Mouse (Mus musculus) retina, embryonic 14.5 days (tissue): ENCODE data around the gene Krtap11-1.

Source experiments
- DNase-seq: peaks from one replicate; pipeline ENCODE4 v3.0.0-alpha.2; 2015; ENCODE audit warnings: low spot score

Krtap11-1 gene

DNA sequence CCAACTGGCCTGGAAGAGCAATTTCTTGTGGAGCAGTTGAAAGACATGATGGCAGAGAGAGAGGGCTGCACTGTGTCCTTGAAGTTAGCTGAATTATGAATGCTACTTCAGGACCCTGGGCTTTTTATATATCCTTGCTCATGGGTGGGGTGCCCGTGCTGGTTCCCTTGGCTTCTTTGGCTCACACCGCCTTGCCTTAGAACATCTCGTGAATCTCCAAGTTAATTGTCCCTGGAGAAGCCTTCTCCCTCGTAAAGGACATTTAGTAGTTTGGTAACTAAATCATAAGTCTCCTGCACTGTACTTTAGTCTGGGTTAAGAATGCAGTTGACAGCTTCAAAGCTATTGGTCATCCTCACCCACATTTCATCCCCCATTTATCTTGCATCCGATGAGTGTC is at the start of gene Krtap11-1:
Gene Krtap11-1, minus strand, starts transcription at position 101 of the 400 bp plus-strand sequence.
- no peak for DNase-seq

DNA sequence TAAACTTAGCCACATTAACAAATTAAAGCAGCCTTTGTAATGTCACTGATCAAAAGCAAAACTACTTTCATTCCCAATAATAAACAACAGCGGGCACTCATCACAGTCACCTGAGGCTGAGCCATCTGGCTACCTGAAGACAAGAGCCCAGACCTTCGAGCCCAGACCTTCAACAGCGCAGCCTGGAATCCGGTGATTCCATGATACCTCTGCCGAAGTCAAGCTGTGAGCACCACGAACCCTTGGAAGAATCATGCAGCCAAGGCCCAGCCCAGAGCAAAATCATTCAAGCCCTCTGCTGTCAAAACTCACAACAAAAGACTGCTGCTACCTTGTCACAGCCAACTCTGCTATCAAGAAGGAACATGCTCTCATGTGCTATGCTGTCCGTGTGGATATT is 47.2 kb upstream of the Krtap11-1 start:
- no peak for DNase-seq

DNA sequence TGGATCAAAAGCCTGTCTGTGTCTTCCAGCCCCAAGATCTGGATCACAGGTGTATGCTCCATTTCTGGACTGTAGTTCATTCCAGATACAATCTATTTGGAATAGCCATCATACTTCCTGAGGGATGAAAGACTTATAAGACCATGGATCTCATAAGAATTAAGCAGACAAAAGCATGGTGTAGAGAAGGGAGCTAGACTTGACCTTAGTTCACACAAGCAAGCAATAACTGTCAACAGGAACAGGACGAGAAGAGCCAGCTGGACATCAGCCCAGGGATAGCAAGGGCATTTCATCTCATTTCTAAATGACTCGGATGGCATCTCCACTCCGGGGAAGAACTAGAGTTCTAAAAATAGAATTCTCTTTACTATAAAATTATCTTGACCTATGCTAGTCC is 46.3 kb upstream of the Krtap11-1 start:
- no peak for DNase-seq

DNA sequence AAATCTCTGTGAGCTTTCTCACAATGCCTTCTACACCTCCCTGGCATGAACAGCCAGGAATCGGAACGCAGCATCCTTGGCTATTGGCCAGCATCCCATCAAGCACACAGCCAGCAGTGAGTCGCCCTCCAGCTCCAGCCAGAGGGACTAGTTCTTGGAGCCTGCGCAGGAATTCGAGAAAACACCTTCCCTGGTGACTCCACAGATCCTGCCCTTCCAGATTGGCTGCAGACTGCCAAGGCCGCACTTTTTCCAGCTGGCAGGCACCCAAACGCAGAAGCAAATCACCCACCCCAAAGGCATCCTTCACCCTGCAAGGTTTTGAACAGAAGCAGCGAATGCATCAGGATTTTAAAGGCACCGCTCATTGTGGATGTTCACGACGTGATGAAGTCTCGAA is 42.7 kb upstream of the Krtap11-1 start:
- DNase-seq = no peak

DNA sequence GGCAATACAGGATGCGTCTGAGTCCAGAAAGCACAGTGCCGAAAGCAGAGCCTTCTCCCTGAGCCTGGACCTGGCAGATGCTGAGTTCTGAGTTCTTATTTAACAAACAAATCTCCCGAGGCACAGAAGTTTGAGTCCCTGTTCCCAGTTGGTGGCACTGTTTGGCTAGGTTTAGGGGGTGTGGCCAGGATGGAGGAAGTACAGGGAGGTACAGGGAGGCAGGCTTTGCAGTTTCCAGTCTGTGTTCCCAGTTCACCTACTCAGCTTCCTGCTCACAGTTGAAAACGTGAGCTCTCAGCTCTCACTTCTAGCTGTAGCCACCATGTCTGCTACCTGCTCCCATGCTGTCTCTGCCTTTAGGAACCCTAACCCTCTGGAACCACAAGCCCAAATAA is 37.8 kb upstream of the Krtap11-1 start:
- DNase-seq = no peak

DNA sequence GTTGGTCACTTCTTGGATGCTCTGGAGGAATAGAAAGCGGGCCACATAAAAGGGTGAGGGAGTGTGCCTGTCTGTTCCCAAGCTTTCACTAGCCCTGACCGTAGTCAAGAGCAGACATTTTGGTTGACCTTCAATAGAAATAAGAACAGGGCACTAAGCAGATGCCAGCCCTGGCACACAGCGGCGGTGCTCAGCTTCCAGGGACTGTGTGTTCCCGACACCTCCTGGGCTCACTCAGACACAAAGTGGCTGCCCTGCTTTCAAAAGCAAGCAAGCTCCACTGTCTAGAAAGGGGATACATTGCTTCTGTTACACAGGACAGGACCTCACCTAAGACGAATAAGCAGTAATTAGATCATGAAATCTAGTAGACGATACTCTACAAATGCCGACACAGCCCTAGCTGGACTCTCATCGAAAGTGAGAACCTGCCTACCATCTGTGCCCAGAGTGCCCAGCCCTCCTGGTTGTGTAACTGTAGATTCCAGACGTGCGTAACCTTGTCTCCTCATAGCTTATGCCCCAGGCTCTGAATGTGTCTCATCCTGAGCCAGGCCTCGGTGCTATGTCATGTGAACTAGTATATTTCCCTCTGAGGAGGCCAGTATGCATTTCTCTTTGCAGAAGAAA is 37.3 kb upstream of the Krtap11-1 start:
- no peak for DNase-seq

DNA sequence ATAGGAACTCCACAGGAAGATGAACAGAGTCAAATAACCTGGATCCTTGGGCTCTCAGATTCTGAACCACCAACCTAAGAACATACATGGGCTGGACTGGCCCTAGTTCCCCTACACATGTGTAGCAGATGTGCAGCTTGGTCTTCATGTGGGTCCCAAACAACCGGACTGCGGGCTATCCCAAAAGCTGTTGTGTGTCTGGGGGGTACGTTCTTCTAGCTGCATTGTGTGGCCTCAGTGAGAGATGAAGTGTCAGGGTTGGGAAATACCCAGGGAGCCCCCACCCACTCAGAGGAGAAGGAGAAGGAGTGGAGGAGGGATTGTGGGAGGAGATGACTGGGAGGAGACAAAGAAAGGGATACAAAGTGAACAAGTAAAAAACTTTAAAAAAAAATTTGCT is 36.0 kb upstream of the Krtap11-1 start:
- DNase-seq = no peak

DNA sequence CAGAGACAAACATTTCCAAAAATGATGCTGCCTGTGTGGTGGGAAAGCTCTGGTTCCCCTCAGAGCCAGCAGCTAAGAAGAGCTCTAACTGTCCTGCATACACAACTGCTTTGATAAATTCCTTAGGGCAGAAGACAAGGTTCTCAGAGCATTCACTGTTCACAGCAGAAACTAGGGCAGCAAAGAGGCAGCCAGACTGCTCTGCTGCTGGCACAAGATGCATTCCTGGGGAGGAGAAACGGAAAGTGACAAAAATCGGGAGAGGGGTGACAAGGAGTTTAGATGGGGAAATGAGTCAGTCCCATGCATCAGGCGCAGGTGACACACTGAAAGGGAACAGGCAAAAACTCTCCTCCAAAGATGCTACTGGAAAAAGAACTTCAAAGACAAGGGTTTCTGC is 16.2 kb upstream of the Krtap11-1 start:
- DNase-seq = no peak

DNA sequence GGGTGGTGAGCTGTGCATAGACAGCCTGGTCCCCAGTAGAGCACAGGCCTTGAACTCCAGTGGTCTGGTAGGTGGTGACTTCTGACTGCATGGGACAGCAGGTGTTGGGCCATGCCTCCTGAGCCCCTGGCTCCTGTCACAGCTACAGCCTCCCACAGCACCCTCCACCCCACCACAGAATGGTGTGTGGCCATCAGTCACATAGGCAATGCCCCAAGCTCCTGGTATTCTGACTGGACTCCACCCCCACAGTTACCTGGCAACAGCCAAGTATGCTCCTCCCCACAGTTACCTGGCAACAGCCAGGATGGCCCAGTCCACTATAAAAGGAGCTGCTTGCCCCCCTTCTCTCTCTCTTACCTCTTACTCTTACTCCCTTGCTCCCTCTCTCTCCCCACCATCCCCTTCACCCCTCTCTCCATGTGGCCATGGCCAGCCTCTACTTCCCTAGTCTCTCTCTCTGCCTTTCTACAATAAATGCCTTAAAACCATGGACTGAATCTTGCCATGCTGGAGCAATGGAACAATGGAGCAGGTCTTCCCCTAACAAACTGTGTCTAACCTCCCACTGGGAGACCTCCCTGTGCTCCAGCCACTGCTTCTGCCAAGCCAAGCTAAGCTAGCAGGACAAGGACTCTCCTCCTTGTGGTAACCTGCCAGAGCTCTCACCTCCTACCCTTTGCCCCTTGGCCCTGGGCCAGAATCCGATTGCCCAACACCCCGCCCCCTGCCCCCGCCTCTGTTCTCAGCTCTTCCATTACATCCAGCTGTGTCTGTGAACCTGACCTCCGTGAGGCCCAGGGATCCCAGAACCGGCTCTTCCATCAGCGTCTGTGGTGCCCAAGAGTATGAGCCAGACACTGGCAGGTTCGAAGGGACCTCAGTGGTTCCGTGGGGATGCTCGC is 14.9 kb upstream of the Krtap11-1 start:
- DNase-seq = no peak

DNA sequence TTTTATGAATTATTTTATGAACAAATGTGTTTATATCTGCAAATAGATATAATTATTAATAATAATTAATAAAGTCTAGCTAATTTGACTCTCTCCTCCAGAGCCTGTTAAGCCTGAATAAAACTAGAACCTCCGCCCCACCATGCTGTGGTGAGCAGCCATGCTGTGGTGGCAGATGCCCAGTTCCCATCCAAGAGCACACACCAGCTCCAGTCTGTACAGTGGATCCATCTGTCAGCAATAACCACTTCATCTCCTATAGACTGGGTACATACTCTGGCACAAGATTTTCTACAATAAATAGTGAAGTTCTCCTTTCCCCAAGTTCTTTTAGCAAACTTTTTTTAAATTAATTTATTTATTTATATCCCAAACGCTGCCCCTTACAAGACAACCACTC is 10.7 kb upstream of the Krtap11-1 start:
- no peak for DNase-seq

DNA sequence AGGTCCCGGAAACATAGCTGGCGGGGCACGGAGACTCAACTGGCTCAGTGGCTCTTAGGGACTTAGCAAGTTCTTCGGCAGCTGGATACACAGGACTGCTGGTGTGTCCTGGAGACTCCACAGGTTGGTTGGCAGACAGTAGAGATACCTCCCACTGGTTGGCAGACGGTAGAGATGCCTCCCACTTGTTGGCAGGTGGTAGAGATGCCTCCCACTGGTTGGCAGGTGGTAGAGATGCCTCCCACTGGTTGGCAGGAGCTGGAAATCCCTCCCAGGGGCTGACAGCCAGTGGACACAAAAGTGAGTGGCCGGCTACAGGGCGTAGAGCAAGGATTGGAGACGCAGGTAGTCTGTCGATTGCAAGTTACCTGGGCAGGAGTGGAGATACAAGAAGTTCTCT is 467 bp downstream of the Krtap11-1 start:
- no peak for DNase-seq

DNA sequence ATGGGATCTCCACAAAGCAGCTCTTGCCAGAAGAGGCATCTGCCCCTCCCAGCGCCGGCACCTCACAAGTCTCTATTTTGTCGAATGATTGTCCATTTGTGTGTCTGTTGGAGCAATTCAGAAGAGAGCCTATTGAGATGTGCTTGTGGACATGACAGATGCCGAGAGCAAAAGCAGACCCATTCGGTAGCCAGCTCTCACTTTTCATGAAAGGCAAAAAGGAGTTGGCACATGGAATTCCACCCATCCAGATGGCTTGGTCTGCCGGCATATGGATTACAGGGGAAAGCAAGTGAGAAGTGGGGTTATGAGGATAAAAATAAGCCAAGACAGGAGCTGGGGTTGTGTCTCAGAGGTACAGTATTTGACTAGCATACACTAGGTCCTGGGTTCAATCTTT is 1.8 kb downstream of the Krtap11-1 start:
- DNase-seq = no peak

DNA sequence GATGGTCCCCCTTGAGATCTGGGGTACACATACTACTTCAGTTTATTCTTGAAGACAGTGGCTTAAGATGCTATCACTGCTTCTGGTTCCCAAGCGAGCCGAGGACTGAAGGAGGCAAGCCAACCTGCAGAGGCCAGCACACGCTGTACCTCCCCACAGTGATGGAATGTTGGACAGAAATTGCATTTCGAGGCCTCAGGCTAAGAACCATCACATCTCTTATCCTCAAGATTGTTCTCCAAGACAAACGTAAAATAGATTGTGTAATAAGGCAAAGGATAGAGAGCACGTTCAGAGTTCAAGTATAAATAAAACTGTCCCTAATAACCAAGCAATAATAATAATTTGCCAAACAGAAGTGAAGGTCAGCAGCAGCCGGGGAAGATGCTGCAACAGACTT is 2.8 kb downstream of the Krtap11-1 start:
- DNase-seq = no peak

DNA sequence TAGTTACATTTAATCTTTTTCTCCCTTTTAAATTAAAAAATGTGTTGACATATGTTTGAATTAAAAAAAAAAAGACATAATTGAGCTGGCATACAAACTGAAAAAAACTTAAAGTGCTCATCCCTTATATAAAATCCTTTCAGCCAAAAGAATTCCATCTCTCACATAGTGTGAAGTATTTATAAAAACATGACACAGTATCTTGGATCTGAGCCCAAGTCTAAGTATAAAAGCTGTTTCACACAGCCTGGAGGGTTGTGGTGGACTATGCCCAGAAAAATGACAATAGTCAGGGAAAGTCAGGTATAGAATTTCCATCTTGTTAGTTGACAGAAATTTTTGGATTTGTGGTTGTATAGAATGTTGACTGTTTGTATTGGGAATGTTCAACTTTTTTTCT is 20.7 kb downstream of the Krtap11-1 start:
- no peak for DNase-seq

DNA sequence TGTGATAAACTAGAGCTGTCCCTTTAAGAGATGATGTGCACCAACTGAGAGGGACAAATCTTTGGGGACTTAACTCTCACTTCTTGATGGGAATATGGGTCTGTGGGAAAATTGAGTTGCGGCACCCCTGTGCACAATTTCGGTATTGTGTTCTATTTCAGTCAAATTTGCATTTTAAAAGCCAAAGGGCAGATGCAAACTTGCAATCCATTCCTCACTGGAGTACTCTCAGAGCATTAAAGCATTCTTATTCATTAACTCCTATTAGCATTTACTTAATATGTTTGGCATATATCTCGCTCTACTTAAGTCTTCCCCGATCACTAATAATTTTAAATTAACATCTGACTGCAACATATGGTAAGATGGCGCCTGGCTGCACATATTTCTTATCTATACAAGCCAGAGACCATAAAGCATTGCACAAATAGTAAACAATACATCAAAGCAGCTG is 32.9 kb downstream of the Krtap11-1 start:
- no peak for DNase-seq

DNA sequence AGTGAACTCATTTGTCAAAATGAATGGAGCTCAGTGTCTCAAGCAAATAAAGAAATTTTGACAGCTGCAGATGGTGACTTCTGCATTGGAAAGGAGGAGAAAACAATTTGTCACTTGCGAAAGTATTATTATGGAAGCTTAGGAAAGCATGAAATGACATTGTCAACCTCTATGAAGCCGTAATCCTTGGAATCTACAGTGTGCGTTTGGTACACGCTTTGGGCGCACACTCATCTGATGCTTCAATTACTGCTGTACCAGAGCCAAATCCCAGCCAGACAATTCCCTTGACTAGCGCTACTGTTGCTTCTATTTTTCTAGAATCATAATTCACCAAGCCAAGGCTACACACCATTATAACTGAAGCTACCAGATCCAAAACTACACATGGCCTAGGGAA is 33.6 kb downstream of the Krtap11-1 start:
- no peak for DNase-seq

DNA sequence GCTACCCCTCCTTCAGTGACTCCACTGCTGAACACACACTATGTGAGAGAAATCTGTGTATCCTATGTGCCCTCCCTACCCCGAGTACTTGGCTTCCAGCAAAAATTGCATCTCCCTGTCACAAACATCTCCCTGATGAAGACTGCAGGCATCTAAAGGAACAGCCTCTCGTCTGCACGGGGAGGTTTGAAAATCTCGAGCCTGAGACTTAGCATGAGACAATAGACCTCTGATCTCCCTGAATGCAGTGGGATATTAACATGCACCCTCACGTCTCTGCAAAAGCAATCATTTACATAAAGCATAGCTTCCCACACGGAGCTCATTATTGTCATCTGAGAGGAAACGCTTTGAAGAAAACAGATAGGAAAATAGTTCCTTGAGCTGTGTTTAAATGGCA is 40.4 kb downstream of the Krtap11-1 start:
- no peak for DNase-seq

DNA sequence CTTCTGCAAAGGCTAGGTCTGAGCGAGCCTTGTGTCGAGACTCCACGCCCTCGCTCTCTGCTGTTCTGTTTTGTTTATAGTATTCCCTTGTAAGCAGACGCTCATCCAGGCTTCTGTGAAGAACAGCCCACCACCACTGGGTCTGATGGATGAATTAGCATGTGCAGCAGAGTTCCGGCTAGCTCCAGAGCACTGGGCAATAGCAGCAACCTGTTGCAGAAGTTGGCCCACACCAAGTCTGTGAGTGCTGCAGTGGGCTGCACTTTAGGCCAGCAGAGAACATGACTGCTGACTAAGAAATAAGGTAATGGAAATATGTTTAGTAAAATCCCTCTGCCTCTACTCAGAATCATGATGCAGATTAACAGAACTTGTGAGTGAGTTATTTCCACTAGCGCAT is 41.1 kb downstream of the Krtap11-1 start:
- no peak for DNase-seq

DNA sequence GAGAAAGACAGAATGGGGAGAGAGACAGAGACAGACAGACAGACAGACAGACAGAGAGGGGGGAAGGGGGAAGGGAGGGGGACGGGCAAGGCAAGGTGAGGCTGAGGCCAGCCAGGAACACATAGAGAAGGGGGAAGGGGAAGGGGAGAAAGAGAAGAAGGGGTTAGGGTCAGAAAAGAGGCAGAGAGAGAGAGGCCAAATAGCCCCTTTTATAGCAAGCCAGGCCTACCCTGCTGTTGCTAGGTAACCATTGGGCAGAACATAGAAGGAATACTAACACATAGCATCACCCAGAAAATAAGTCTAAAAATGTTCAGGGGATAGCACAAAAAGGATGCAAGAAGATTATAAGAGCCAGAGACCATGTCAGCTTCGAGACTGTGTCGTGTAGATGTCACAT is 42.6 kb downstream of the Krtap11-1 start:
- DNase-seq = no peak

DNA sequence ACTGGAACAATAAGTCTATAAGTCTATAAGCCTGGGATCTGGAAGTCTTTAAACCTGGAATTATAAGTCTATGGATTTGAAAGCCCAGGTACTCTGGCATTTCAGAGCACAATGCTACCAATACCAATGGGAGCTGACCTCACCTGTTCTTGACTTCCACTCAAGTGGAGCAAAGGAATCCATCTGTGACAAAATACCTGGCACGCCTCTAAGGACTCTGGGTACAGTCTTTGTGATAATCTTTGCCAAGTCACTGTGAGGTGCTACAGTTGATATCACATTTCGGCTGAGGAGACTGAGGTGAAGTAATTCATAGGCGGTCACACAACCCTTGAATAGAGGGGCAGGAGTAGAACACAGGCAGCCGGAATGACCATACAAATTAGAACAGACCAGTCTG is 50.0 kb downstream of the Krtap11-1 start:
- DNase-seq = no peak

DNA sequence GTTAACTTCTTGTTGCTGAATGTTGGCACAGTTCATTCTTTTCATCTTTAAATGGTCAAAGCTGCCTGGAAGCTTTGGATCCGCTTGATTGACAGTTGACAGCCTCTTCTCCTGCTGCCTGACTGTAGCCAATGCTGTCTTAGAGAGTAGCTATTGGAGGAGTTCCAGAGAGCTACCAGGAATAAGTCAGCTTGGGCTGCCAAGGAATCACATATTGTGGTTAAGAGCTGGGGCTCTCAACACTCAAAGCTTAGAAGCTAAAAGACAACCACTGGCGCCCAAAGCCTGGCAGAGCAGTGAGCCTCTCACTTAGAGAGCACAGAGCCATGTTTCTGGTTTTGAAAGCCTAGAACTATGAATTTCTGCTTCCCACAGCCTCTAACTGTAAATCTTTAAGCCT is 50.4 kb downstream of the Krtap11-1 start:
- no peak for DNase-seq
